Mouse (Mus musculus) forebrain, embryonic 14.5 days (tissue): ENCODE results near the gene Dmrtb1. TPM values are rescaled to one million over a fixed set of nuclear protein-coding genes. Genes with fewer than 3 reads are reported as not detected.

Experiments
- ATAC-seq: fragments of 200-750 bp; cut with Nextera tagmentation; 2 replicates; pipeline ENCODE4 v1.8.0; 2017; ENCODE audit warnings: mild to moderate bottlenecking, moderate library complexity
- DNase-seq: peaks from one replicate; pipeline ENCODE4 v3.0.0-alpha.2; 2015; ENCODE audit warnings: low spot score
- H3K27ac ChIP-seq: fragments of 300-500 bp; sonication (generic); 2 replicates; pipeline ENCODE4 v1.5.1; 2014; ENCODE audit warnings: low read depth, mild to moderate bottlenecking, control low read depth, low read length, moderate library complexity
- H3K27me3 ChIP-seq: fragments of 300-500 bp; sonication (generic); replicated peaks from 2 replicates; pipeline ENCODE4 v1.6.1; 2014; ENCODE audit warnings: low read length, control low read depth, mixed read lengths; ENCODE audit not compliant: control insufficient read depth, insufficient read depth
- H3K36me3 ChIP-seq: fragments of 300-500 bp; sonication (generic); 2 replicates; pipeline ENCODE4 v1.6.1; 2014; ENCODE audit warnings: low read length, control low read depth; ENCODE audit not compliant: control insufficient read depth, insufficient read depth
- H3K4me1 ChIP-seq: fragments of 300-500 bp; sonication (generic); 2 replicates; pipeline ENCODE4 v1.6.1; 2014; ENCODE audit warnings: antibody characterized with exemption, low read length, control low read depth; ENCODE audit not compliant: control insufficient read depth, insufficient read depth
- H3K4me2 ChIP-seq: fragments of 300-500 bp; sonication (generic); 2 replicates; pipeline ENCODE4 v1.6.1; 2014; ENCODE audit warnings: mild to moderate bottlenecking, control low read depth, low read length
- H3K4me3 ChIP-seq: fragments of 300-500 bp; sonication (generic); 2 replicates; pipeline ENCODE4 v1.5.1; 2014; ENCODE audit warnings: low read depth, low read length, control low read depth
- H3K9ac ChIP-seq: fragments of 300-500 bp; sonication (generic); 2 replicates; pipeline ENCODE4 v1.6.1; 2014; ENCODE audit warnings: mild to moderate bottlenecking, low read length, control low read depth, moderate library complexity
- H3K9me3 ChIP-seq: fragments of 300-500 bp; sonication (generic); replicated peaks from 2 replicates; pipeline ENCODE4 v1.6.1; 2016; ENCODE audit warnings: low read length, control low read depth, mixed read lengths; ENCODE audit not compliant: control insufficient read depth
- WGBS: fragments of 180-500 bp; shearing (Covaris S2); extraction: QIAGEN DNeasy Blood & Tissue Kit; methylation state at CpG from one replicate; pipeline ENCODE4 v1.1.7; 2014; 5-methylcytosine and 5-hydroxymethylcytosine counted together
- polyA plus RNA-seq: library from polyadenylated mRNA; unstranded; fragments of >200 nt; fragmentation: Nextera tagmentation; extraction: Ambion mirVana; gene quantifications from 2 replicates; pipeline ENCODE4 v1.2.1, GENCODE M21; 2014

The Dmrtb1 gene
- polyA plus RNA-seq, 1 experiment from 2014 or later: 30.6 TPM

- H3K9me3 ChIP-seq: no peaks in the 10 kb centered on the region
- H3K4me2 ChIP-seq: no peak overlapping the region
- WGBS: 14% methylated on average over 11 of the region's 11 CpGs
- no peak for ATAC-seq
- DNase-seq: no peak
- H3K9ac ChIP-seq: no peak overlapping the region
- no peak overlapping the region for H3K27ac ChIP-seq
- H3K27me3 ChIP-seq: no peaks in the 10 kb centered on the region
- peaks cover 6% of the 10 kb centered on the region; the same call in 1 of the 2 replicates for H3K4me1 ChIP-seq
- no peak overlapping the region for H3K4me3 ChIP-seq
- no peaks in the 10 kb centered on the region for H3K36me3 ChIP-seq
Observed at GRCm38 (mm10) chr4:107688213-107688612, 4.2 kb upstream of the Dmrtb1 start.

DNA sequence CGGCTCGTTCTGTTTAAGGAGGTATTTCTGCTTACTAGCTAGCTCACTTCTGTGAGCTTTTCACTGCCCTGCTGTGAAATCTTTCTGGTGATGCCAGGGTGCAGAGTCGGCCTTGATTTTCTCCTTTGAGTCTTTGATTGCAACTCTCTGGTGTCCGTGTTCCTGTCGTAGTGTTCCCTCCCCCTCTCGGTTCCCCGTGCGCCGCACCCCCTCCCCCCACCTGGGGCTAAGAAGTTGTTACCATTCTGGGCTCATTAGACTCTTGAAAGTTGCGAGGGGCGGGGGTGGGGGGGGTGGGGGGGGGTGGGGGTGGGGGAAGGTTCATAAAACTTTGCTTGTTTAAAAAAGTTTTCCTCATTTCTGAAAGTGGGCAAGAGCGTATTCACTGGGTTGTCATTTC lies 3.1 kb upstream of the Dmrtb1 start:
- Histone ChIP-seq H3K27me3 (no peaks in the 10 kb centered on the region), H3K4me2 (no peak overlapping the region), H3K4me1 (peaks cover 6% of the 10 kb centered on the region; the same call in 1 of the 2 replicates), H3K4me3 (no peak overlapping the region), H3K27ac (no peak overlapping the region), H3K9me3 (no peaks in the 10 kb centered on the region), H3K9ac (no peak overlapping the region), H3K36me3 (no peaks in the 10 kb centered on the region)
- ATAC-seq (no peak), DNase-seq (no peak)
- 36% methylated on average over 12 of the region's 12 CpGs for WGBS

DNA sequence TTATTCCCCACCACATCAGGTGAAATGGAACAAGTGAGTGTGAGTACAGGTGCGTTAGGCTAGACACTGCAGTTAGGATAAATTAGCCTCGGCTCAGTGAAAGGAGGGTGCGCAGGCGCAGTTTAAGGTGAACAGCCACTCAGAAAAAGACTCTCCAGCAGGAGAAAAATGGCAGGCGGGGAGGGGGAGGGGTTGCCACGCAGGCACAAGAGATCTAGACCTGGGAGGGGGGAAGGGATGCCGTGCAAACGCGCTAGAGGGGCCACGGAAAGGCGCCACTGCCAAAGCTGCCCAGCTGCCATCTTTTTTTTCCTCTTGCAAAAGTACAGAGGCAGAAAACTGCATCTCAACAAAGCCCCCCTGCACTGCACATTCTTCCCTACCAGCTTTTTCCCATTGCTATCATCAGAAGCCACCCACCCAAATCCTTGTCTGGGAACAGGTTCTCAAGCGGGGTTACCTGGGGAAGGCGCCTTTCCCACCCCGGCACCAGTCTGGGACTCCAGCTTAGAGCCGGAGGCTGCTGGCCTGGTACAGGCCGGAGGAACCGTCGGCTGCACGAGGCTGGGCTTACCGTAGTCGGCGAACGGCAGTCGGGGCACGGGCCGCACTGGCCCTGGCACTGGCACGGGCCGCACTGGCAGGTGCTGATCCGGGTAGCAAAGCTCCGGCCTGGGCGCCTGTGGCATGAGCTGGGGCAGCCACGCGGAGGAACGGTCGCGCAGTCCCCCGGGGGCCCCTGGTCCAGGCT lies 849 bp downstream of the Dmrtb1 start:
- Histone ChIP-seq H3K4me3 (no peak overlapping the region), H3K9ac (no peak overlapping the region), H3K36me3 (no peaks in the 10 kb centered on the region), H3K27me3 (no peaks in the 10 kb centered on the region), H3K4me1 (peaks cover 25% of the 10 kb centered on the region), H3K4me2 (no peak overlapping the region), H3K27ac (no peak overlapping the region), H3K9me3 (no peaks in the 10 kb centered on the region)
- ATAC-seq (no peak), DNase-seq (no peak)
- 93% methylated on average over 37 of the region's 37 CpGs for WGBS

GRCm38 (mm10) chr4:107681099-107681849 lies 2.8 kb downstream of the Dmrtb1 start:
- H3K4me3 ChIP-seq: no peak overlapping the region
- peak; percentile 54 for ATAC-seq
- no peak overlapping the region; the same call in 1 of the 2 replicates for H3K9ac ChIP-seq
- WGBS: 32% methylated on average over 9 of the region's 9 CpGs
- peak overlapping the region; percentile 39 for H3K4me2 ChIP-seq
- peaks cover 20% of the 10 kb centered on the region for H3K4me1 ChIP-seq
- H3K36me3 ChIP-seq: no peaks in the 10 kb centered on the region
- no peak for DNase-seq
- H3K27me3 ChIP-seq: no peaks in the 10 kb centered on the region
- H3K27ac ChIP-seq: peak overlapping the region; percentile 90
- no peaks in the 10 kb centered on the region for H3K9me3 ChIP-seq

DNA sequence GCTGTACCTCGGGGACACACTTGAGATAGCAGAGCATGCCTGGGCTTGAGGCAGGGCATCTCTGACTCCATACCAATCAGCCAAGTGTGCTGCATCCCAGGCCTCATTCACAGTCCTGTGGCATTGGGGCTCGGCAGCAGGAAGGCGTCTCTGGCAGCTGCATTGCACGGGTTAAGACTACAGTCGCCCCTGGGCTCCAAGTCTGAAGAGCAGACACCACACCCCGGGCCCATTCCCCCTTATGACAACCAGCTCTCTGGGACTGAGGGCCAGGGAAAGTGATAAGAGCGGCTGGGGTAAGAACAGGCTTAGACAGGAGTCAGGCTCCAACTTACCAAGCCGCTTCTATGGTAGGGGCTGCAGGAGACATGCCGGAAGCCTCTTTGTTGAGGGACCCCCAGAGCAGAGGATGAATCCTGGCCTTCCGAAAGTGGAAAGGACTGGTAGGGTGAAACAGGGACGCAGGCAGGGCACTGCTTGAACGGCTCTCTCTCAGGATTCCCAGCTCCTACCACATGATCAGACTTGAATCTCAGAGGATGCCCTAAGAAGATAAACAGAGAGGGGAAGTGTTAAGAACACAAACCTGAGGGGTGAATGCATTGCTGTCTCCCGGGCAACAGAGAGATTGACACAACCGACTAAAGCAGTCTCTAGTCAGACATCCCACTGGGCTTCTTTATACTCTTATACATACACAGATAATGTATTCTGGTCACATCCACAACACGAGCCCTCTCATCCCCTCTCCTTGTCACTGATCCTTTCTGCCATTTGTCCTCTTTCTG lies 3.5 kb downstream of the Dmrtb1 start:
- peak overlapping the region; percentile 58 for H3K9ac ChIP-seq
- peak overlapping the region; percentile 90 for H3K27ac ChIP-seq
- H3K9me3 ChIP-seq: no peaks in the 10 kb centered on the region
- no peaks in the 10 kb centered on the region for H3K27me3 ChIP-seq
- H3K4me1 ChIP-seq: peaks cover 20% of the 10 kb centered on the region
- peak overlapping the region; percentile 18 for H3K4me3 ChIP-seq
- ATAC-seq (peak; percentile 86), DNase-seq (peak; percentile 84)
- H3K4me2 ChIP-seq: peak overlapping the region; percentile 39
- H3K36me3 ChIP-seq: no peaks in the 10 kb centered on the region
- 23% methylated on average over 15 of the region's 15 CpGs for WGBS

- Histone ChIP-seq H3K36me3 (no peaks in the 10 kb centered on the region), H3K27me3 (no peaks in the 10 kb centered on the region), H3K27ac (no peak overlapping the region), H3K4me2 (no peak overlapping the region), H3K9me3 (no peaks in the 10 kb centered on the region), H3K9ac (no peak overlapping the region), H3K4me3 (no peak overlapping the region), H3K4me1 (peaks cover 18% of the 10 kb centered on the region)
- 59% methylated on average over 10 of the region's 10 CpGs for WGBS
- ATAC-seq (no peak), DNase-seq (no peak)
Observed at GRCm38 (mm10) chr4:107675645-107676044, 8.4 kb downstream of the Dmrtb1 start.

- Histone ChIP-seq H3K4me3 (no peak overlapping the region), H3K27ac (no peak overlapping the region), H3K4me1 (peaks cover 8% of the 10 kb centered on the region; the same call in 1 of the 2 replicates), H3K4me2 (peak overlapping the region; percentile 43), H3K27me3 (no peaks in the 10 kb centered on the region), H3K9ac (peak overlapping the region; percentile 43; the same call in 1 of the 2 replicates), H3K36me3 (no peaks in the 10 kb centered on the region), H3K9me3 (no peaks in the 10 kb centered on the region)
- no peak for DNase-seq
- no peak; the same call in 1 of the 2 replicates for ATAC-seq
- 30% methylated on average over 5 of the region's 5 CpGs for WGBS
Observed at GRCm38 (mm10) chr4:107674322-107674644, 9.7 kb downstream of the Dmrtb1 start.

- Histone ChIP-seq H3K4me2 (peak overlapping the region; percentile 43), H3K9me3 (no peaks in the 10 kb centered on the region), H3K4me1 (peaks cover 8% of the 10 kb centered on the region; the same call in 1 of the 2 replicates), H3K27me3 (no peaks in the 10 kb centered on the region), H3K4me3 (no peak overlapping the region), H3K9ac (peak overlapping the region; percentile 43; the same call in 1 of the 2 replicates), H3K27ac (peak overlapping the region; percentile 88), H3K36me3 (no peaks in the 10 kb centered on the region)
- 13% methylated on average over 23 of the region's 23 CpGs for WGBS
- ATAC-seq (peak; percentile 96), DNase-seq (peak; percentile 97)
Observed at GRCm38 (mm10) chr4:107673638-107674321, 10.2 kb downstream of the Dmrtb1 start.
